Mouse (Mus musculus) forebrain, embryonic 13.5 days (tissue): ENCODE measurements around the gene Gm3187. TPM values are rescaled to one million over a fixed set of nuclear protein-coding genes. Genes with fewer than 3 reads are reported as not detected.
A peak's percentile ranks its signal among the peaks of the same experiment; 100 is the strongest.
"Not testable (repeated sequence)": the region's sequence is repeated elsewhere in the genome, so short reads cannot be mapped to it uniquely, and the experiment has no call there.

Source experiments
- ATAC-seq: fragments of 200-750 bp; cut with Nextera tagmentation; 2 replicates; pipeline ENCODE4 v1.8.0; 2017
- H3K27ac ChIP-seq: fragments of 300-500 bp; sonication (generic); 2 replicates; pipeline ENCODE4 v1.5.1; 2015; ENCODE audit warnings: inconsistent platforms, mild to moderate bottlenecking, moderate library complexity
- H3K27me3 ChIP-seq: fragments of 300-500 bp; sonication (generic); 2 replicates; pipeline ENCODE4 v1.6.1; 2015; ENCODE audit warnings: mild to moderate bottlenecking, inconsistent platforms
- H3K36me3 ChIP-seq: fragments of 300-500 bp; sonication (generic); 2 replicates; pipeline ENCODE4 v1.6.1; 2015; ENCODE audit warnings: mild to moderate bottlenecking, inconsistent platforms; ENCODE audit not compliant: poor library complexity, severe bottlenecking
- H3K4me1 ChIP-seq: fragments of 300-500 bp; sonication (generic); 2 replicates; pipeline ENCODE4 v1.6.1; 2015; ENCODE audit warnings: inconsistent platforms
- H3K4me2 ChIP-seq: fragments of 300-500 bp; sonication (generic); 2 replicates; pipeline ENCODE4 v1.6.1; 2015; ENCODE audit warnings: inconsistent platforms, mild to moderate bottlenecking, moderate library complexity
- H3K4me3 ChIP-seq: fragments of 300-500 bp; sonication (generic); 2 replicates; pipeline ENCODE4 v1.5.1; 2015; ENCODE audit warnings: mild to moderate bottlenecking, inconsistent platforms
- H3K9ac ChIP-seq: fragments of 300-500 bp; sonication (generic); 2 replicates; pipeline ENCODE4 v1.6.1; 2015; ENCODE audit warnings: mild to moderate bottlenecking, inconsistent platforms
- H3K9me3 ChIP-seq: fragments of 300-500 bp; sonication (generic); replicated peaks from 2 replicates; pipeline ENCODE4 v1.6.1; 2016; ENCODE audit warnings: inconsistent platforms
- WGBS: fragments of 180-500 bp; shearing (Covaris S2); methylation state at CpG from one replicate; pipeline ENCODE4 v1.1.7; 2015; 5-methylcytosine and 5-hydroxymethylcytosine counted together
- polyA plus RNA-seq: library from polyadenylated mRNA; unstranded; fragments of >200 nt; fragmentation: Nextera tagmentation; extraction: Ambion mirVana; gene quantifications from 2 replicates; pipeline ENCODE4 v1.2.1, GENCODE M21; 2015

The Gm3187 gene
- polyA plus RNA-seq = not detected in 2 replicates

GRCm38 (mm10) chr14:5483907-5484306, at the start of gene Gm3187:
Gene Gm3187, plus strand, starts transcription at chr14:5484207.
- H3K27ac ChIP-seq, H3K4me1 ChIP-seq, H3K4me2 ChIP-seq, H3K9ac ChIP-seq, H3K27me3 ChIP-seq, H3K36me3 ChIP-seq, H3K4me3 ChIP-seq, ATAC-seq, H3K9me3 ChIP-seq: not testable (repeated sequence)
- WGBS = 92% methylated on average over 4 of the region's 5 CpGs

GRCm38 (mm10) chr14:5455367-5455766, 28.6 kb upstream of the Gm3187 start, which contains the start of gene Gm3194:
Gene Gm3194, minus strand, starts transcription at chr14:5455467.
- not testable (repeated sequence) for H3K27ac ChIP-seq, H3K4me1 ChIP-seq, H3K9me3 ChIP-seq, H3K9ac ChIP-seq, H3K27me3 ChIP-seq, H3K4me2 ChIP-seq, H3K4me3 ChIP-seq, ATAC-seq, H3K36me3 ChIP-seq
- WGBS = no CpG with 5 or more reads among the region's 3 CpGs

GRCm38 (mm10) chr14:5460469-5460868, 23.5 kb upstream of the Gm3187 start:
- H3K36me3 ChIP-seq, H3K9ac ChIP-seq, H3K4me3 ChIP-seq, H3K4me1 ChIP-seq, H3K9me3 ChIP-seq, H3K27ac ChIP-seq, H3K27me3 ChIP-seq, H3K4me2 ChIP-seq: not testable (repeated sequence)
- peak; percentile 41; the same call in 1 of the 2 replicates for ATAC-seq
- WGBS = no CpG with 5 or more reads among the region's 19 CpGs

- not testable (repeated sequence) for H3K9me3 ChIP-seq, H3K4me1 ChIP-seq, H3K27me3 ChIP-seq, H3K9ac ChIP-seq, H3K27ac ChIP-seq, H3K4me2 ChIP-seq, H3K4me3 ChIP-seq, H3K36me3 ChIP-seq, ATAC-seq
- no CpG with 5 or more reads among the region's 3 CpGs for WGBS
Measured at GRCm38 (mm10) chr14:5477730-5478129, 6.3 kb upstream of the Gm3187 start, which contains the start of gene Gm8246. Gene Gm8246, minus strand, starts transcription at chr14:5477830.

- not testable (repeated sequence) for H3K4me3 ChIP-seq, H3K9ac ChIP-seq, H3K4me2 ChIP-seq, H3K4me1 ChIP-seq, H3K36me3 ChIP-seq, H3K27ac ChIP-seq, ATAC-seq, H3K27me3 ChIP-seq, H3K9me3 ChIP-seq
- WGBS = no CpG with 5 or more reads among the region's 35 CpGs
Measured at GRCm38 (mm10) chr14:5501374-5501773, 17.4 kb downstream of the Gm3187 start, which contains the start of gene Gm3488. Gene Gm3488, plus strand, starts transcription at chr14:5501674.

- not testable (repeated sequence) for ATAC-seq, H3K27ac ChIP-seq, H3K9ac ChIP-seq, H3K4me2 ChIP-seq, H3K36me3 ChIP-seq, H3K9me3 ChIP-seq, H3K27me3 ChIP-seq, H3K4me3 ChIP-seq, H3K4me1 ChIP-seq
- WGBS = no CpG with 5 or more reads among the region's 2 CpGs
Measured at GRCm38 (mm10) chr14:5538196-5538595, 54.2 kb downstream of the Gm3187 start, which contains the start of gene Gm3532. Gene Gm3532, plus strand, starts transcription at chr14:5538496.

Other genes with a start within 250 kb of the Gm3187 start
- gene Gm3526, start 223.6 kb upstream of the Gm3187 start, polyA plus RNA-seq = not detected in 2 replicates
- gene Gm3542, start 149.3 kb upstream of the Gm3187 start, polyA plus RNA-seq = not detected in 2 replicates
- gene Gm3500, start 95.2 kb upstream of the Gm3187 start, polyA plus RNA-seq = 0.24 TPM in 1 of 2 replicates, not detected in the other
- gene Gm3194, start 28.7 kb upstream of the Gm3187 start, polyA plus RNA-seq = 1.7 and 1.9 TPM in 2 replicates
- gene Gm8246, start 6.4 kb upstream of the Gm3187 start, polyA plus RNA-seq = not detected in 2 replicates
- gene Gm3488, start 17.5 kb downstream of the Gm3187 start, polyA plus RNA-seq = 6.1 and 8.7 TPM in 2 replicates
- gene Gm3532, start 54.3 kb downstream of the Gm3187 start, polyA plus RNA-seq = not detected in 2 replicates
- gene Gm8265, start 148.8 kb downstream of the Gm3187 start, polyA plus RNA-seq = not detected in 2 replicates
- not detected in 2 replicates for gene Gm9603, start 203.2 kb downstream of the Gm3187 start, polyA plus RNA-seq